22 mouse cellular contexts compared by ENCODE assay signal in genomic region chr10:3827368-3827767, GRCm38 (mm10).
DNase-seq lines count a peak whose midpoint lies in the region; ATAC-seq and TF ChIP-seq lines count a peak whose summit lies in the region.
"Had no signal": no experiment of that assay in that cellular context is flagged by ENCODE, and none has a peak within 500 bp of the region (broad histone marks: within the 10 kb centered on the region; RNA-seq: fewer than 3 reads in every experiment).

No protein-coding gene starts in this region.

- H3K4me2 ChIP-seq in forebrain, embryonic 11.5 days (ENCODE audit: low read depth, low read length, severe bottlenecking): no peak overlapping the region
- H3K4me2 ChIP-seq in forebrain, postnatal 0 days (ENCODE audit: low read depth): no peak overlapping the region
- no peak overlapping the region for H3K4me2 ChIP-seq in midbrain, embryonic 12.5 days (replicated peaks)
- no peak overlapping the region for H3K4me2 ChIP-seq in midbrain, embryonic 11.5 days
- no peak overlapping the region for H3K4me2 ChIP-seq in embryonic facial prominence, embryonic 14.5 days (ENCODE audit: low read depth, low read length)
- H3K4me2 ChIP-seq in limb, embryonic 14.5 days (replicated peaks; ENCODE audit: low read depth, low read length, severe bottlenecking): no peak overlapping the region
- H3K4me2 ChIP-seq: heart, embryonic 15.5 days had no signal

- H3K9ac ChIP-seq in forebrain, embryonic 11.5 days (ENCODE audit: low read length): no peak overlapping the region
- H3K9ac ChIP-seq in forebrain, postnatal 0 days: no peak overlapping the region
- no peak overlapping the region for H3K9ac ChIP-seq in midbrain, embryonic 12.5 days (replicated peaks)
- H3K9ac ChIP-seq in midbrain, embryonic 11.5 days (ENCODE audit: low read length): no peak overlapping the region
- H3K9ac ChIP-seq in embryonic facial prominence, embryonic 14.5 days (ENCODE audit: low read depth, low read length): no peak overlapping the region
- no peak overlapping the region for H3K9ac ChIP-seq in limb, embryonic 14.5 days (ENCODE audit: low read depth, low read length, severe bottlenecking)
- H3K9ac ChIP-seq: heart, embryonic 15.5 days had no signal

- H3K27ac ChIP-seq in forebrain, embryonic 11.5 days (ENCODE audit: low read depth, low read length): no peak overlapping the region
- no peak overlapping the region for H3K27ac ChIP-seq in forebrain, postnatal 0 days (ENCODE audit: low read depth, low read length)
- no peak overlapping the region for H3K27ac ChIP-seq in midbrain, embryonic 12.5 days (replicated peaks)
- H3K27ac ChIP-seq in midbrain, embryonic 11.5 days (ENCODE audit: low read depth, low read length): no peak overlapping the region
- H3K27ac ChIP-seq in embryonic facial prominence, embryonic 14.5 days (replicated peaks; ENCODE audit: low read depth, low read length): no peak overlapping the region
- H3K27ac ChIP-seq in limb, embryonic 14.5 days (replicated peaks; ENCODE audit: low read depth, low read length): no peak overlapping the region
- H3K27ac ChIP-seq: heart, embryonic 15.5 days; stomach, postnatal 0 days had no signal

- H3K36me3 ChIP-seq in forebrain, embryonic 11.5 days (ENCODE audit: control insufficient read depth, insufficient read depth, low read length): no peaks in the 10 kb centered on the region
- no peaks in the 10 kb centered on the region for H3K36me3 ChIP-seq in forebrain, postnatal 0 days (ENCODE audit: insufficient read depth)
- H3K36me3 ChIP-seq in midbrain, embryonic 12.5 days: no peaks in the 10 kb centered on the region
- no peaks in the 10 kb centered on the region for H3K36me3 ChIP-seq in midbrain, embryonic 11.5 days (ENCODE audit: control insufficient read depth, insufficient read depth, low read length)
- no peaks in the 10 kb centered on the region for H3K36me3 ChIP-seq in embryonic facial prominence, embryonic 14.5 days (ENCODE audit: control insufficient read depth, insufficient read depth, low read length)
- no peaks in the 10 kb centered on the region; the same call in 1 of the 2 replicates for H3K36me3 ChIP-seq in limb, embryonic 14.5 days (ENCODE audit: control insufficient read depth, insufficient read depth, low read length)
- H3K36me3 ChIP-seq: heart, embryonic 15.5 days had no signal

- TF ChIP-seq CTCF in forebrain, postnatal 0 days (IDR thresholded peaks at IDR 0.05; ENCODE audit: low read depth): no peak

- no peak for DNase-seq in forebrain, embryonic 11.5 days (ENCODE audit: low spot score)
- no peak for DNase-seq in forebrain, postnatal 0 days
- no peak for DNase-seq in midbrain, embryonic 11.5 days (ENCODE audit: low spot score, missing footprints)
- peak; percentile 81 for DNase-seq in embryonic facial prominence, embryonic 14.5 days (ENCODE audit: low spot score)
- peak; percentile 45 for DNase-seq in limb, embryonic 14.5 days (ENCODE audit: low spot score)
- no peak for DNase-seq in heart, adult 11 months
- DNase-seq: adrenal gland, postnatal 25 days; cerebellum, adult 11-12 months; cerebellum, postnatal 14 days; gastrocnemius, postnatal 25 days; heart, postnatal 4 days; kidney, adult 18-20 months; kidney, postnatal 25 days; liver had no signal

- no peak overlapping the region for H3K4me3 ChIP-seq in forebrain, embryonic 11.5 days (ENCODE audit: low read depth, low read length)
- H3K4me3 ChIP-seq in forebrain, postnatal 0 days (ENCODE audit: low read depth, low read length): no peak overlapping the region
- H3K4me3 ChIP-seq in midbrain, embryonic 12.5 days: no peak overlapping the region
- no peak overlapping the region for H3K4me3 ChIP-seq in midbrain, embryonic 11.5 days (ENCODE audit: low read depth, low read length)
- no peak overlapping the region for H3K4me3 ChIP-seq in embryonic facial prominence, embryonic 14.5 days (ENCODE audit: low read depth, low read length)
- no peak overlapping the region for H3K4me3 ChIP-seq in limb, embryonic 14.5 days (replicated peaks; ENCODE audit: low read length)
- H3K4me3 ChIP-seq: erythroblast, embryonic 14.5 days; heart, embryonic 15.5 days; megakaryocyte, embryonic 14.5 days; myocyte had no signal

- H3K4me1 ChIP-seq in forebrain, embryonic 11.5 days (replicated peaks; ENCODE audit: control insufficient read depth, insufficient read depth, low read length): peaks cover 3% of the 10 kb centered on the region; the same call in 1 of the 2 replicates
- H3K4me1 ChIP-seq in forebrain, postnatal 0 days (ENCODE audit: insufficient read depth): peaks cover 4% of the 10 kb centered on the region; the same call in 1 of the 2 replicates
- H3K4me1 ChIP-seq in midbrain, embryonic 12.5 days: peaks cover 7% of the 10 kb centered on the region; the same call in 1 of the 2 replicates
- H3K4me1 ChIP-seq in midbrain, embryonic 11.5 days (ENCODE audit: control insufficient read depth, insufficient read depth, low read length): 0 out of 2 replicates have a peak, but pooled peaks cover 4% of the 10 kb centered on the region
- H3K4me1 ChIP-seq in embryonic facial prominence, embryonic 14.5 days (ENCODE audit: control insufficient read depth, insufficient read depth, low read length): peaks cover 25% of the 10 kb centered on the region
- H3K4me1 ChIP-seq in limb, embryonic 14.5 days (ENCODE audit: control insufficient read depth, insufficient read depth, low read length): peaks cover 36% of the 10 kb centered on the region

- TF ChIP-seq POLR2A in limb, embryonic 14.5 days (IDR thresholded peaks at IDR 0.05; ENCODE audit: borderline replicate concordance, extremely low read depth, insufficient read depth, insufficient read length): no peak

- no peaks in the 10 kb centered on the region for H3K9me3 ChIP-seq in forebrain, embryonic 11.5 days (ENCODE audit: control insufficient read depth, low read length)
- H3K9me3 ChIP-seq in forebrain, postnatal 0 days (ENCODE audit: low read length): no peaks in the 10 kb centered on the region
- H3K9me3 ChIP-seq in midbrain, embryonic 12.5 days: no peaks in the 10 kb centered on the region
- H3K9me3 ChIP-seq in midbrain, embryonic 11.5 days (ENCODE audit: control insufficient read depth, low read length): no peaks in the 10 kb centered on the region
- no peaks in the 10 kb centered on the region for H3K9me3 ChIP-seq in embryonic facial prominence, embryonic 14.5 days (ENCODE audit: control insufficient read depth, low read length)
- no peaks in the 10 kb centered on the region for H3K9me3 ChIP-seq in limb, embryonic 14.5 days (ENCODE audit: control insufficient read depth, low read length)
- H3K9me3 ChIP-seq: heart, embryonic 15.5 days had no signal

- H3K27me3 ChIP-seq in forebrain, embryonic 11.5 days (ENCODE audit: control insufficient read depth, insufficient read depth, low read length): no peaks in the 10 kb centered on the region
- H3K27me3 ChIP-seq in forebrain, postnatal 0 days (ENCODE audit: insufficient read depth, low read length): no peaks in the 10 kb centered on the region
- H3K27me3 ChIP-seq in midbrain, embryonic 12.5 days: no peaks in the 10 kb centered on the region
- no peaks in the 10 kb centered on the region for H3K27me3 ChIP-seq in midbrain, embryonic 11.5 days (ENCODE audit: control insufficient read depth, insufficient read depth, low read length)
- H3K27me3 ChIP-seq in embryonic facial prominence, embryonic 14.5 days (replicated peaks; ENCODE audit: control insufficient read depth, insufficient read depth, low read length): no peaks in the 10 kb centered on the region
- H3K27me3 ChIP-seq in limb, embryonic 14.5 days (ENCODE audit: control insufficient read depth, insufficient read depth, low read length): no peaks in the 10 kb centered on the region
- H3K27me3 ChIP-seq: CH12.LX; heart, embryonic 15.5 days; megakaryocyte, embryonic 14.5 days had no signal

- peak; percentile 67; the same call in 1 of the 2 replicates for ATAC-seq in forebrain, embryonic 11.5 days (replicated peaks; ENCODE audit: low FRiP score)
- ATAC-seq in forebrain, postnatal 0 days: no peak
- peak; percentile 36; the same call in 1 of the 2 replicates for ATAC-seq in midbrain, embryonic 12.5 days (ENCODE audit: low FRiP score, low read depth)
- ATAC-seq in midbrain, embryonic 11.5 days (ENCODE audit: low FRiP score): no peak; the same call in 1 of the 2 replicates
- ATAC-seq in embryonic facial prominence, embryonic 14.5 days (ENCODE audit: low read depth): peak; percentile 55; the same call in 1 of the 2 replicates
- no peak for ATAC-seq in limb, embryonic 14.5 days (ENCODE audit: low FRiP score, low read depth)
- ATAC-seq: hindbrain, embryonic 16.5 days had no signal

- 20% methylated on average over 1 of the region's 1 CpGs for whole genome bisulfite sequencing in forebrain, embryonic 11.5 days
- 24% methylated on average over 1 of the region's 1 CpGs for WGBS in forebrain, postnatal 0 days
- WGBS in midbrain, embryonic 12.5 days: 38% methylated on average over 1 of the region's 1 CpGs
- 29% methylated on average over 1 of the region's 1 CpGs for WGBS in midbrain, embryonic 11.5 days
- 62% methylated on average over 1 of the region's 1 CpGs for WGBS in embryonic facial prominence, embryonic 14.5 days
- 46% methylated on average over 1 of the region's 1 CpGs for WGBS in limb, embryonic 14.5 days

Comparison
In these comparisons a context has a peak if more than half of its experiments do, and no peak if none do; other contexts are left out.
1. ATAC-seq: peak in forebrain, embryonic 11.5 days (single experiment), midbrain, embryonic 12.5 days (single experiment) and embryonic facial prominence, embryonic 14.5 days (single experiment); none in forebrain, postnatal 0 days (single experiment), midbrain, embryonic 11.5 days (single experiment) and limb, embryonic 14.5 days (single experiment).
2. DNase-seq: peak in embryonic facial prominence, embryonic 14.5 days (single experiment) and limb, embryonic 14.5 days (single experiment); none in forebrain, embryonic 11.5 days (single experiment), forebrain, postnatal 0 days (single experiment), midbrain, embryonic 11.5 days (single experiment) and heart, adult 11 months (single experiment).